Mouse (Mus musculus): ENCODE results near the gene Gm20388. TPM values are rescaled to one million over a fixed set of nuclear protein-coding genes. Genes with fewer than 3 reads are reported as not detected.

The Gm20388 gene
- total RNA-seq, 2 experiments from 2014 or later = 11.4 to 18.1 TPM

GRCm38 (mm10) chr8:122482448-122482847, 2571.8 kb downstream of the Gm20388 start:
- ATAC-seq (replicated peaks; ENCODE audit: low FRiP score, low TSS enrichment, poor library complexity, severe bottlenecking) = no peak

GRCm38 (mm10) chr8:122483877-122484276, 2573.2 kb downstream of the Gm20388 start:
- no peak for ATAC-seq (replicated peaks; ENCODE audit: low FRiP score, low TSS enrichment, poor library complexity, severe bottlenecking)

- ATAC-seq (replicated peaks; ENCODE audit: low FRiP score, low TSS enrichment, poor library complexity, severe bottlenecking) = no peak
These were observed 2574.2 kb downstream of the Gm20388 start for GRCm38 (mm10) chr8:122484831-122485230.

GRCm38 (mm10) chr8:122488387-122488786, 2577.7 kb downstream of the Gm20388 start:
- no peak for ATAC-seq (replicated peaks; ENCODE audit: low FRiP score, low TSS enrichment, poor library complexity, severe bottlenecking)

- no peak for ATAC-seq (replicated peaks; ENCODE audit: low FRiP score, low TSS enrichment, poor library complexity, severe bottlenecking)
These were observed 2586.5 kb downstream of the Gm20388 start for GRCm38 (mm10) chr8:122497016-122497734.

- peak; percentile 51 for ATAC-seq (replicated peaks; ENCODE audit: low FRiP score, low TSS enrichment, poor library complexity, severe bottlenecking)
These were observed 2587.3 kb downstream of the Gm20388 start for GRCm38 (mm10) chr8:122497912-122498311.

GRCm38 (mm10) chr8:122500856-122501255, 2590.2 kb downstream of the Gm20388 start:
- ATAC-seq (replicated peaks; ENCODE audit: low FRiP score, low TSS enrichment, poor library complexity, severe bottlenecking) = peak; percentile 64

- ATAC-seq (replicated peaks; ENCODE audit: low FRiP score, low TSS enrichment, poor library complexity, severe bottlenecking) = no peak
These were observed 2600.9 kb downstream of the Gm20388 start for GRCm38 (mm10) chr8:122511552-122511951.

- no peak for ATAC-seq (replicated peaks; ENCODE audit: low FRiP score, low TSS enrichment, poor library complexity, severe bottlenecking)
These were observed 2601.8 kb downstream of the Gm20388 start for GRCm38 (mm10) chr8:122512392-122512791.

- no peak for ATAC-seq (replicated peaks; ENCODE audit: low FRiP score, low TSS enrichment, poor library complexity, severe bottlenecking)
These were observed 2605.1 kb downstream of the Gm20388 start for GRCm38 (mm10) chr8:122515699-122516098.

GRCm38 (mm10) chr8:122517541-122518190, 2607.0 kb downstream of the Gm20388 start:
- ATAC-seq (replicated peaks; ENCODE audit: low FRiP score, low TSS enrichment, poor library complexity, severe bottlenecking) = no peak

- ATAC-seq (replicated peaks; ENCODE audit: low FRiP score, low TSS enrichment, poor library complexity, severe bottlenecking) = no peak
These were observed 2610.0 kb downstream of the Gm20388 start for GRCm38 (mm10) chr8:122520611-122521010.

GRCm38 (mm10) chr8:122522796-122523651, 2612.4 kb downstream of the Gm20388 start:
- ATAC-seq (replicated peaks; ENCODE audit: low FRiP score, low TSS enrichment, poor library complexity, severe bottlenecking) = 0 out of 2 replicates have a peak, but pooled peaks have one; percentile 9

- ATAC-seq (replicated peaks; ENCODE audit: low FRiP score, low TSS enrichment, poor library complexity, severe bottlenecking) = no peak
These were observed 2613.2 kb downstream of the Gm20388 start for GRCm38 (mm10) chr8:122523652-122524360.

- ATAC-seq (replicated peaks; ENCODE audit: low FRiP score, low TSS enrichment, poor library complexity, severe bottlenecking) = no peak
These were observed 2613.9 kb downstream of the Gm20388 start for GRCm38 (mm10) chr8:122524506-122524905.

GRCm38 (mm10) chr8:122525004-122525403, 2614.4 kb downstream of the Gm20388 start:
- ATAC-seq (replicated peaks; ENCODE audit: low FRiP score, low TSS enrichment, poor library complexity, severe bottlenecking) = peak; percentile 50

GRCm38 (mm10) chr8:122526084-122526483, 2615.4 kb downstream of the Gm20388 start:
- ATAC-seq (replicated peaks; ENCODE audit: low FRiP score, low TSS enrichment, poor library complexity, severe bottlenecking) = no peak

- no peak for ATAC-seq (replicated peaks; ENCODE audit: low FRiP score, low TSS enrichment, poor library complexity, severe bottlenecking)
These were observed 2616.0 kb downstream of the Gm20388 start for GRCm38 (mm10) chr8:122526526-122527170.

GRCm38 (mm10) chr8:122527937-122528336, 2617.3 kb downstream of the Gm20388 start:
- ATAC-seq (replicated peaks; ENCODE audit: low FRiP score, low TSS enrichment, poor library complexity, severe bottlenecking) = no peak

Data from megakaryocyte-erythroid progenitor cell, adult 5-6 weeks (primary cell).